In genomic region chr12:99321633-99322431, GRCm38 (mm10) we compare ENCODE assay signal across 12 mouse cellular contexts.
DNase-seq lines count a peak whose midpoint lies in the region; ATAC-seq and TF ChIP-seq lines count a peak whose summit lies in the region.
"Had no signal": no experiment of that assay in that cellular context is flagged by ENCODE, and none has a peak within 500 bp of the region (broad histone marks: within the 10 kb centered on the region; RNA-seq: fewer than 3 reads in every experiment).

No protein-coding gene starts in this region.

- no peak for TF ChIP-seq CTCF in forebrain, postnatal 0 days (IDR thresholded peaks at IDR 0.05; ENCODE audit: low read depth)

- H3K4me2 ChIP-seq in forebrain, embryonic 15.5 days (replicated peaks): no peak overlapping the region
- no peak overlapping the region for H3K4me2 ChIP-seq in forebrain, postnatal 0 days (ENCODE audit: low read depth)
- H3K4me2 ChIP-seq in midbrain, embryonic 11.5 days: no peak overlapping the region
- no peak overlapping the region for H3K4me2 ChIP-seq in neural tube, embryonic 15.5 days
- H3K4me2 ChIP-seq: embryonic facial prominence, embryonic 12.5 days had no signal

- H3K27ac ChIP-seq in forebrain, embryonic 15.5 days (replicated peaks): peak overlapping the region; percentile 13; the same call in 1 of the 2 replicates
- H3K27ac ChIP-seq in forebrain, postnatal 0 days (ENCODE audit: low read depth, low read length): no peak overlapping the region
- no peak overlapping the region for H3K27ac ChIP-seq in midbrain, embryonic 11.5 days (ENCODE audit: low read depth, low read length)
- no peak overlapping the region for H3K27ac ChIP-seq in neural tube, embryonic 15.5 days (replicated peaks)
- H3K27ac ChIP-seq: embryonic facial prominence, embryonic 12.5 days; midbrain, embryonic 10.5 days had no signal

- H3K36me3 ChIP-seq in forebrain, embryonic 15.5 days: no peaks in the 10 kb centered on the region
- no peaks in the 10 kb centered on the region for H3K36me3 ChIP-seq in forebrain, postnatal 0 days (ENCODE audit: insufficient read depth)
- H3K36me3 ChIP-seq in midbrain, embryonic 11.5 days (ENCODE audit: control insufficient read depth, insufficient read depth, low read length): no peaks in the 10 kb centered on the region
- H3K36me3 ChIP-seq in neural tube, embryonic 15.5 days: no peaks in the 10 kb centered on the region

- H3K4me1 ChIP-seq in forebrain, embryonic 15.5 days: peaks cover 33% of the 10 kb centered on the region
- H3K4me1 ChIP-seq in forebrain, postnatal 0 days (ENCODE audit: insufficient read depth): peaks cover 8% of the 10 kb centered on the region; the same call in 1 of the 2 replicates
- peaks cover 10% of the 10 kb centered on the region for H3K4me1 ChIP-seq in midbrain, embryonic 11.5 days (ENCODE audit: control insufficient read depth, insufficient read depth, low read length)
- H3K4me1 ChIP-seq in neural tube, embryonic 15.5 days: peaks cover 48% of the 10 kb centered on the region

- 76% methylated on average over 12 of the region's 12 CpGs for WGBS in forebrain, embryonic 15.5 days
- WGBS in forebrain, postnatal 0 days: 75% methylated on average over 12 of the region's 12 CpGs
- 90% methylated on average over 12 of the region's 12 CpGs for WGBS in midbrain, embryonic 11.5 days
- WGBS in neural tube, embryonic 15.5 days: 69% methylated on average over 12 of the region's 12 CpGs

- no peak overlapping the region for H3K4me3 ChIP-seq in forebrain, embryonic 15.5 days
- H3K4me3 ChIP-seq in forebrain, postnatal 0 days (ENCODE audit: low read depth, low read length): no peak overlapping the region
- no peak overlapping the region for H3K4me3 ChIP-seq in midbrain, embryonic 11.5 days (ENCODE audit: low read depth, low read length)
- no peak overlapping the region for H3K4me3 ChIP-seq in neural tube, embryonic 15.5 days (replicated peaks)
- H3K4me3 ChIP-seq: embryonic facial prominence, embryonic 12.5 days; midbrain, embryonic 10.5 days had no signal

- ATAC-seq in forebrain, embryonic 15.5 days (replicated peaks): no peak
- ATAC-seq in forebrain, postnatal 0 days: no peak
- ATAC-seq in common myeloid progenitor, adult 5-6 weeks (replicated peaks; ENCODE audit: low read depth, poor library complexity, severe bottlenecking): peak; percentile 80
- ATAC-seq in neutrophil, adult 5-6 weeks (ENCODE audit: extremely low read depth, insufficient number of reproducible peaks, low FRiP score, poor library complexity, severe bottlenecking): peak; percentile 24; the same call in 1 of the 2 replicates
- no peak for ATAC-seq in midbrain, embryonic 11.5 days (ENCODE audit: low FRiP score)
- no peak for ATAC-seq in neural tube, embryonic 15.5 days (ENCODE audit: low FRiP score)
- ATAC-seq: intestine, embryonic 16.5 days had no signal

- H3K9ac ChIP-seq in forebrain, embryonic 15.5 days (replicated peaks): no peak overlapping the region
- no peak overlapping the region for H3K9ac ChIP-seq in forebrain, postnatal 0 days
- H3K9ac ChIP-seq in midbrain, embryonic 11.5 days (ENCODE audit: low read length): no peak overlapping the region
- no peak overlapping the region for H3K9ac ChIP-seq in neural tube, embryonic 15.5 days (replicated peaks)
- H3K9ac ChIP-seq: embryonic facial prominence, embryonic 12.5 days had no signal

- H3K9me3 ChIP-seq in forebrain, embryonic 15.5 days: no peaks in the 10 kb centered on the region
- no peaks in the 10 kb centered on the region for H3K9me3 ChIP-seq in forebrain, postnatal 0 days (ENCODE audit: low read length)
- H3K9me3 ChIP-seq in midbrain, embryonic 11.5 days (ENCODE audit: control insufficient read depth, low read length): no peaks in the 10 kb centered on the region; the same call in 1 of the 2 replicates
- no peaks in the 10 kb centered on the region for H3K9me3 ChIP-seq in neural tube, embryonic 15.5 days (replicated peaks)
- H3K9me3 ChIP-seq: embryonic facial prominence, embryonic 12.5 days had no signal

- no peak for DNase-seq in forebrain, postnatal 0 days
- DNase-seq in CD4-positive, CD25-positive, alpha-beta regulatory T cell, adult 2 months (ENCODE audit: low read depth, low spot score): peak; percentile 58
- no peak for DNase-seq in left cerebral cortex, adult 9 months (ENCODE audit: low spot score in 2 of 2)
- no peak for DNase-seq in midbrain, embryonic 11.5 days (ENCODE audit: low spot score, missing footprints)
- DNase-seq: gastrocnemius, postnatal 25 days had no signal

- no peaks in the 10 kb centered on the region for H3K27me3 ChIP-seq in forebrain, embryonic 15.5 days
- no peaks in the 10 kb centered on the region for H3K27me3 ChIP-seq in forebrain, postnatal 0 days (ENCODE audit: insufficient read depth, low read length)
- H3K27me3 ChIP-seq in midbrain, embryonic 11.5 days (ENCODE audit: control insufficient read depth, insufficient read depth, low read length): no peaks in the 10 kb centered on the region
- H3K27me3 ChIP-seq in neural tube, embryonic 15.5 days (replicated peaks): no peaks in the 10 kb centered on the region
- H3K27me3 ChIP-seq: embryonic facial prominence, embryonic 12.5 days had no signal

Comparison
In these comparisons a context has a peak if more than half of its experiments do, and no peak if none do; other contexts are left out.
1. ATAC-seq: peak in common myeloid progenitor, adult 5-6 weeks (single experiment) and neutrophil, adult 5-6 weeks (single experiment); none in forebrain, embryonic 15.5 days (single experiment), forebrain, postnatal 0 days (single experiment), midbrain, embryonic 11.5 days (single experiment) and neural tube, embryonic 15.5 days (single experiment).